Mouse (Mus musculus) T-cell, adult 2 months (primary cell): ENCODE results near the gene Hsd17b1.
A peak's percentile ranks its signal among the peaks of the same experiment; 100 is the strongest.
"Not testable (repeated sequence)": the region's sequence is repeated elsewhere in the genome, so short reads cannot be mapped to it uniquely, and the experiment has no call there.

Source experiments
- DNase-seq: peaks from one replicate; pipeline ENCODE4 v3.0.0; 2022; ENCODE audit warnings: low spot score

The Hsd17b1 gene

GRCm38 (mm10) chr11:101085617-101086322 lies 7.6 kb downstream of the Hsd17b1 start:
- DNase-seq = no peak

GRCm38 (mm10) chr11:101086323-101086674 lies 8.1 kb downstream of the Hsd17b1 start:
- no peak for DNase-seq

GRCm38 (mm10) chr11:101086756-101087681 lies 8.8 kb downstream of the Hsd17b1 start, which contains the start of gene Mlx:
TSS of gene Mlx (plus strand) at chr11:101087277.
- DNase-seq = peak; percentile 87

GRCm38 (mm10) chr11:101087682-101088055 lies 9.5 kb downstream of the Hsd17b1 start:
- DNase-seq = no peak

- no peak for DNase-seq
These were observed 11.7 kb downstream of the Hsd17b1 start for GRCm38 (mm10) chr11:101089931-101090330.

- peak; percentile 20 for DNase-seq
These were observed 16.7 kb downstream of the Hsd17b1 start for GRCm38 (mm10) chr11:101094930-101095313.

- DNase-seq = peak; percentile 84
These were observed 17.3 kb downstream of the Hsd17b1 start, which contains the start of gene Psmc3ip for GRCm38 (mm10) chr11:101095314-101096024. TSS of gene Psmc3ip (minus strand) at chr11:101095436.

GRCm38 (mm10) chr11:101098231-101098630 lies 20.0 kb downstream of the Hsd17b1 start:
- DNase-seq = no peak

- DNase-seq = no peak
These were observed 24.8 kb downstream of the Hsd17b1 start for GRCm38 (mm10) chr11:101103011-101103410.

- DNase-seq = no peak
These were observed 31.1 kb downstream of the Hsd17b1 start for GRCm38 (mm10) chr11:101109351-101109750.

- DNase-seq = no peak
These were observed 32.5 kb downstream of the Hsd17b1 start for GRCm38 (mm10) chr11:101110708-101111107.

- DNase-seq = no peak
These were observed 33.0 kb downstream of the Hsd17b1 start for GRCm38 (mm10) chr11:101111178-101111577.

- DNase-seq = no peak
These were observed 34.0 kb downstream of the Hsd17b1 start for GRCm38 (mm10) chr11:101112186-101112585.

- no peak for DNase-seq
These were observed 37.4 kb downstream of the Hsd17b1 start for GRCm38 (mm10) chr11:101115564-101115963.

GRCm38 (mm10) chr11:101118105-101118504 lies 39.9 kb downstream of the Hsd17b1 start:
- no peak for DNase-seq

GRCm38 (mm10) chr11:101119131-101119760 lies 41.0 kb downstream of the Hsd17b1 start:
- peak; percentile 25 for DNase-seq

GRCm38 (mm10) chr11:101119761-101120544 lies 41.7 kb downstream of the Hsd17b1 start, which contains the start of the genes Retreg3 and Tubg1:
TSS of gene Retreg3 (minus strand) at chr11:101119893.
TSS of gene Tubg1 (plus strand) at chr11:101119938.
- peak; percentile 99 for DNase-seq

- no peak for DNase-seq
These were observed 42.5 kb downstream of the Hsd17b1 start for GRCm38 (mm10) chr11:101120545-101121188.

- not testable (repeated sequence) for DNase-seq
These were observed 46.3 kb downstream of the Hsd17b1 start for GRCm38 (mm10) chr11:101124494-101124893.

- DNase-seq = not testable (repeated sequence)
These were observed 46.8 kb downstream of the Hsd17b1 start for GRCm38 (mm10) chr11:101125008-101125407.
